Mouse (Mus musculus) hindbrain, embryonic 14.5 days (tissue): ENCODE measurements at regions not wholly inside any gene's neighbourhood (a gene's known extent, or its start where the extent isn't known, plus 50 kb on each side); places are given as distances from the start of the nearest gene placed in this dataset.

Source experiments
- ATAC-seq: fragments of 200-750 bp; cut with Nextera tagmentation; 2 replicates; pipeline ENCODE4 v1.8.0; 2017; ENCODE audit warnings: moderate number of reproducible peaks, mild to moderate bottlenecking, moderate TSS enrichment, moderate library complexity; ENCODE audit not compliant: low FRiP score
- DNase-seq: peaks from one replicate; pipeline ENCODE4 v3.0.0-alpha.2; 2015; ENCODE audit warnings: low spot score
- H3K27ac ChIP-seq: fragments of 300-500 bp; sonication (generic); 2 replicates; pipeline ENCODE4 v1.5.1; 2014; ENCODE audit warnings: mild to moderate bottlenecking, moderate library complexity
- H3K27me3 ChIP-seq: fragments of 300-500 bp; sonication (generic); 2 replicates; pipeline ENCODE4 v1.6.1; 2014; ENCODE audit warnings: mild to moderate bottlenecking, low read length, mixed read lengths; ENCODE audit not compliant: control insufficient read depth, insufficient read depth
- H3K36me3 ChIP-seq: fragments of 300-500 bp; sonication (generic); replicated peaks from 2 replicates; pipeline ENCODE4 v1.6.1; 2014; ENCODE audit not compliant: control insufficient read depth, insufficient read depth
- H3K4me1 ChIP-seq: fragments of 300-500 bp; sonication (generic); replicated peaks from 2 replicates; pipeline ENCODE4 v1.6.1; 2014; ENCODE audit warnings: antibody characterized with exemption, low read length, mixed read lengths; ENCODE audit not compliant: control insufficient read depth, insufficient read depth
- H3K4me2 ChIP-seq: fragments of 300-500 bp; sonication (generic); replicated peaks from 2 replicates; pipeline ENCODE4 v1.6.1; 2014; ENCODE audit warnings: mild to moderate bottlenecking, moderate library complexity
- H3K4me3 ChIP-seq: fragments of 300-500 bp; sonication (generic); replicated peaks from 2 replicates; pipeline ENCODE4 v1.5.1; 2014; ENCODE audit warnings: mild to moderate bottlenecking, low read length
- H3K9ac ChIP-seq: fragments of 300-500 bp; sonication (generic); 2 replicates; pipeline ENCODE4 v1.6.1; 2014
- H3K9me3 ChIP-seq: fragments of 300-500 bp; sonication (generic); 2 replicates; pipeline ENCODE4 v1.6.1; 2016; ENCODE audit warnings: low read length; ENCODE audit not compliant: control insufficient read depth
- WGBS: fragments of 180-500 bp; shearing (Covaris S2); extraction: QIAGEN DNeasy Blood & Tissue Kit; methylation state at CpG from one replicate; pipeline ENCODE4 v1.1.7; 2014; 5-methylcytosine and 5-hydroxymethylcytosine counted together

DNA sequence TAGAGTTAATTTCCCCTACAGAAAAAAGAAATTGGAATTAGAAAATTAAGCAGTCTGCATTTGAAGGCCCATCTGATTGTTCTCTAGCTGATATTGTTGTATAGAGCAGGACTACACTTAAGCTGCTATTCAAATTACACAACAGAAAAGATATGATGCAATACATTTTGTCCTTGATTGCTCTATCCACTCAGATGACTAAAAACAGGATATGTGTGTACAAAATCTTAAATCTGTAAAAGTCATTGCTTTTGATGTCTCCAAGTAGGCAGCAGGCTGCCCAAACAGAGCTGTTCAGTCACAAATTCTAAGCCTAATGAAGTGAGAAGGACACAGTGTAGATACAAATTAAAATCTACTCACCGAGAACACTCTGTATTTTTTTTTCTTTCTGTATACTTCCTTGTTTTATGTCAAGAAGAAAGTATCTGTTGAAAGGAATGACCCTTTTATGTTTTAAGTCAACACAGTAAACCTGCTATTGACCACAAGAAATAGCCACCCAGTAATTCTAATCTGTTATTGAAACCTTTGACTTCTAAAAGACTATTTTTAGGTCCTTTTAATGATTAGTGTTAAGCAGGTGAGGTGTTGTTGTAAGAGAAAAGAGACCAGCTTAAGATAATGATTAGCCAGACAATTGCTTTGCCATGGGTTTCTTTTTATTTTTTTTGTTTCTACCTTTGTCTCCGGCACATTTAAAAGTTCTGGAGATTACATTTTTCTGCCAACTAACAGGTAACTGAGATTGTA lies 315.0 kb upstream of the Cited2 start:
- H3K9ac ChIP-seq, result no peak overlapping the region
- H3K36me3 ChIP-seq, result no peaks in the 10 kb centered on the region
- no peak overlapping the region for H3K27ac ChIP-seq
- H3K9me3 ChIP-seq, result no peaks in the 10 kb centered on the region
- no peaks in the 10 kb centered on the region for H3K27me3 ChIP-seq
- no peak overlapping the region for H3K4me3 ChIP-seq
- DNase-seq, result no peak
- 73% methylated on average over 2 of the region's 2 CpGs for WGBS
- H3K4me1 ChIP-seq, result no peaks in the 10 kb centered on the region
- ATAC-seq, result no peak
- no peak overlapping the region for H3K4me2 ChIP-seq

DNA sequence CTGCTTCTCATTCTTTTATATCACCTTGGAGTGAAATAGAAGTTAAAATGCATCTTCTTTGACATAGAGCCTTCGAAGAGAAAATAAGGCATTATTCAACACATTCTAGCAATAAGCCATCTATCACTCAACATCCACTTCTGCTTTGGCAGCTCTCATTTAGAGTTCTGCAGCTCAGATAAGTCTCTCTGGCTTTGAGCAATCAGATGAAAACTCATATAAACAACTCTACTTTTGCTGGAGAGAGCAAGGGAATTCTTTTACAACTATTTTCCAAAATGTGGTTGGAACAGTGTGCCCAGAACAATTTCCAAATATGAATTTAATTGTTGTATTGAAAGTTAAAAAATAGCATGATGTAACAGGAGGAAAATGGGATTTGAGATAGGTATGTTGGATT lies 314.2 kb upstream of the Cited2 start:
- DNase-seq, result no peak
- no peaks in the 10 kb centered on the region for H3K9me3 ChIP-seq
- no peaks in the 10 kb centered on the region for H3K27me3 ChIP-seq
- no peak overlapping the region for H3K27ac ChIP-seq
- no peaks in the 10 kb centered on the region for H3K36me3 ChIP-seq
- no peak overlapping the region for H3K4me2 ChIP-seq
- no peak for ATAC-seq
- WGBS, result 93% methylated on average over 1 of the region's 1 CpGs
- H3K4me1 ChIP-seq, result no peaks in the 10 kb centered on the region
- no peak overlapping the region for H3K4me3 ChIP-seq
- no peak overlapping the region for H3K9ac ChIP-seq

DNA sequence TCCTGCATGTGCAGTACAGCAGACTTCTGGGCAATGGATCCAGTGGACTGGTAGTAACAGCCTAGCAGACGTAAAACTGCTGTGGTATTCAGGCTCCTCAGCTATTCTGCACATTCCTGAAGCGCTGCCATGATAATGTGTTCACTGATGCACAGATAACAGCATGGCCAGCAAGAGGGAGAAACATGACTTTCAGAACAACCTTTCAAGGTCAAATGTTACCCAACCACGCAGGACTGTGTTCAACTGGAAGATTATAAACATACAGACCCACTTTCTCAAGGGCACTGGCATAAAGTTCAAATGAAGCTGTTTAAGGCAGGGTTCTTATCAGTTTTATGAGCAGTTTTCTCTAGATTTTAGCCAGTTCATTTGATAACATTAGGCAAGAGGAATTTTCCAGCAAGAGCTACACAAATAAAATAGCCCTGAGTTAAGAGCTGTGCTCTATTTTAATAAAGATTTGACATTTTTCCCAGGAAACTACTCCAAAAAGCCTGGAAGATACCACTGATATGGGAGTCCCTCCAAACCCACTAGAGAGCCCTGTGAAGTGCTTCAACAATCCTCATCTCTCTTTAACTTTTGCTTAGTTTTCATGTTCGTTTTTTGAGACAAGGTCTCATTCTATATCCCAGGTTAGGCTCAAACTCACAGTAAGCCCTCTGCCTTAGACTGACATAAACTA lies 311.6 kb upstream of the Cited2 start:
- no peak for DNase-seq
- 36% methylated on average over 4 of the region's 4 CpGs for WGBS

DNA sequence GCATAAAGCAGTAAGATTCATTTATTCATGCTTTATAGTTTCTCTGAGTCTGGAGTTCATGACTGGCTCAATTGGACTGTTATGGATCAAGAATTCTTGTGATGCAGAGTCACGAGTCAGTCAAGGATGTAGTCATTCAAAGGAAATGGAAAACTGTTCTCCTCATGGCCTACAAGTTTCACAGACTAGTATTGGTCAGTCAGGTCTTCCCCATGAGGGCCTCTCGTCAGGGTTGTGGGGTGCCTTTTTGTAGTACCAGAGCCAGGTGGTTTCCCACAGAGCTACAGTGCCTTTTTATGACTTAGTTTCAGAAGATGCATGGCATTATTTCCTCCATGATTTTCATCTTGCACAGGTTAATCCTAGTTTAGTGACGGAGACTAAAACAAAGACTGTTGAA lies 307.9 kb upstream of the Cited2 start:
- Histone ChIP-seq H3K9ac (no peak overlapping the region), H3K4me2 (no peak overlapping the region), H3K4me3 (no peak overlapping the region), H3K4me1 (no peaks in the 10 kb centered on the region), H3K36me3 (no peaks in the 10 kb centered on the region), H3K27ac (no peak overlapping the region), H3K9me3 (no peaks in the 10 kb centered on the region), H3K27me3 (no peaks in the 10 kb centered on the region)
- WGBS, result 93% methylated on average over 3 of the region's 3 CpGs
- no peak for ATAC-seq
- no peak for DNase-seq

More for the DNA sequence above, 311.6 kb upstream of the Cited2 start:
- Histone ChIP-seq H3K9ac (no peak overlapping the region), H3K4me1 (no peaks in the 10 kb centered on the region), H3K9me3 (no peaks in the 10 kb centered on the region), H3K36me3 (no peaks in the 10 kb centered on the region), H3K4me2 (no peak overlapping the region), H3K27me3 (no peaks in the 10 kb centered on the region), H3K27ac (no peak overlapping the region), H3K4me3 (no peak overlapping the region)
- ATAC-seq, result no peak

DNA sequence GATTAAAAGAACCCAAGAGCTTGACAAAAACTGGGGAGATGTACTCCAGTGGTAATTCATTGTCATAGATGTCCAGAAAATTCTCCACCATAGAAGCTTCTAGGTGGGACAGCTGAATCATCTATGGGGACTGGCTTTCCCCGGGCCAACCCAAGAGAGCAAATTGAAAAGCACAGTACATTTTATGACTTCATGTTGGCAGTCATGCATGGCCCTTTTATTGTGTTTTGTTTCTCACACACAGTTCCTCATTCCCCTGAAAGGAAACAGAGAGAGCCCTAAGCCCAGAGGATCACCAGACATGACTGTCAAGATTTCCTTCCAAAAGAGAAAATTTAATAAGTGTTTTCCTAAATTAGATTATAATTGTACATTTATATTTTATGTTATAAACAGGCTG lies 306.9 kb upstream of the Cited2 start:
- 89% methylated on average over 1 of the region's 1 CpGs for WGBS
- Histone ChIP-seq H3K9ac (no peak overlapping the region), H3K27ac (no peak overlapping the region), H3K4me1 (no peaks in the 10 kb centered on the region), H3K4me3 (no peak overlapping the region), H3K9me3 (no peaks in the 10 kb centered on the region), H3K36me3 (no peaks in the 10 kb centered on the region), H3K4me2 (no peak overlapping the region), H3K27me3 (no peaks in the 10 kb centered on the region)
- DNase-seq (no peak), ATAC-seq (no peak)

DNA sequence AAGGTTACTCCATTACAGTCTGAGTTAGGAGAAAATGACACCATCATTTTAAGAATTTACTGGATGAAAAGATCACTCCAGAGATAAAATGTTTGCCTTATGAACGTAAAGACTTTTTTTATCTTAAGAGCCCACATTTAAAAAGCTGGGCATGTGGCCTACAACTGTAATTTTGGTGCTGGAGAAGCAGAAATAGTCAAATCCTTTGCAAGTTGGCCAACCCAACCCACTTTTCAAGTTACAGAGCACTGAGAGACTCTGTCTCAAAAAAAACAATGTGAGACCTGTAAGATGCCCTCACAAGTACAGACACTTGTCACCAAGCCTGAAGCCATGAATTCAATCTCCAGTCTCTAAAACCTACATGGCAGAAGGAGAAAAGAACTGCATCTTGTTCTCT lies 305.6 kb upstream of the Cited2 start:
- H3K4me2 ChIP-seq, result no peak overlapping the region
- no peaks in the 10 kb centered on the region for H3K4me1 ChIP-seq
- WGBS, result 94% methylated on average over 1 of the region's 1 CpGs
- ATAC-seq (no peak), DNase-seq (no peak)
- H3K9me3 ChIP-seq, result no peaks in the 10 kb centered on the region
- no peak overlapping the region for H3K9ac ChIP-seq
- H3K27ac ChIP-seq, result no peak overlapping the region
- no peaks in the 10 kb centered on the region for H3K27me3 ChIP-seq
- H3K4me3 ChIP-seq, result no peak overlapping the region
- no peaks in the 10 kb centered on the region for H3K36me3 ChIP-seq

DNA sequence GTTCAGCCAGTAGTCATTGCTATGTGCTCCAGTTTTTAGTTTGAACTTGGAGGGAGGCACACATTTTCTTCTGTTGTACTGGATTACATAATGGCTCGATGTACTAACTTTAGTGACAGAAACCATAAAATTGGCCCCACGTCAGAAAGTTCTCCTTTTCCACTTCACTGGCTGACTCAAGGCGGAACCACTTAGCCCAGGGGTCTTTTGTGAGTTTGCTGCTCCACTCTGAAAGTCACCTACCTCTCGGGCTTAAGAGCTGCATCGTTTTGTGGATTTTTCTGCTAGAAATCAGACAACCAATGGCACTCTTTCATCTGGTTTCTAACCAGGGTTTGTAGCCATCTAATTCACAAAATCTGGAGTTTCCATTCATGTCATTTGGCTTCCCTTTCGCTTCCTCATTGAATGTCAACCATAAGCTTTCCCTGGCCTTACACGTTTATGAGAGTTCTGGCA lies 304.8 kb upstream of the Cited2 start:
- ATAC-seq (no peak), DNase-seq (no peak)
- no peaks in the 10 kb centered on the region for H3K27me3 ChIP-seq
- no peaks in the 10 kb centered on the region for H3K4me1 ChIP-seq
- H3K9me3 ChIP-seq, result no peaks in the 10 kb centered on the region
- no peak overlapping the region for H3K4me3 ChIP-seq
- H3K27ac ChIP-seq, result no peak overlapping the region
- H3K36me3 ChIP-seq, result no peaks in the 10 kb centered on the region
- H3K9ac ChIP-seq, result no peak overlapping the region
- 70% methylated on average over 7 of the region's 7 CpGs for WGBS
- H3K4me2 ChIP-seq, result no peak overlapping the region

DNA sequence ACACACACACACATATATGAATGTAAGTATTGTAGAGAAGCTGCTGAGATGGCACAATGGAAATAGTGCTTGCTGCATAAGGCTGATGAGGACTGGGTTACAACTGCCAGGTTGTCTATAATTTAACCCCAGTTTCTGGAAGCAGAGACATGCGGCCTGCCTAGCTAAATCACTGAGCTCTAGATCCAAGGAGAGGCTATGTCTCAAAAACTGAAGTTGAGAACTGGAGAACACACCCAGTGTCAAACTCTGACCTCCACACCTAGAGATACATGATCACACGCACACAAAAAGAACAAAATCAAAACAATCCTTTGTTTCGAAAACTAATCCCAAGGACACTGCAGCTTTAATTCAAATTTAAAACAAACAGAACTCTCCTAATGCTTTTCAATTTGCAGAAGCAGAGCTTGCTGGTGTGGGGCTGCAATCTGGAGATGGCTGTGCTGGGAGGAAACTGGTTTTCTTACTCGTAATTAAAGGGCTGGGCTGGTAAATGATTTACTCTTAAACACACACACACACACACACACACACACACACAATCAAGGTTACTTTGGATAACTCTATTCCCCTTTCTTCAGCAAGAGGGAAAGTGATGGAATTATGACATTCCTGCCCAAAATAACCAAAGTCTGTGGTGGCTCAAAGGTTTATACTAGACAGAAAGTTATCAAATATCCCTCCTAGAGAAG lies 299.3 kb upstream of the Cited2 start:
- no peak overlapping the region for H3K4me3 ChIP-seq
- no peak overlapping the region for H3K9ac ChIP-seq
- 61% methylated on average over 4 of the region's 4 CpGs for WGBS
- H3K27ac ChIP-seq, result no peak overlapping the region
- ATAC-seq, result no peak
- no peaks in the 10 kb centered on the region for H3K27me3 ChIP-seq
- no peak overlapping the region for H3K4me2 ChIP-seq
- H3K4me1 ChIP-seq, result no peaks in the 10 kb centered on the region
- H3K36me3 ChIP-seq, result no peaks in the 10 kb centered on the region
- no peaks in the 10 kb centered on the region for H3K9me3 ChIP-seq
- no peak for DNase-seq

DNA sequence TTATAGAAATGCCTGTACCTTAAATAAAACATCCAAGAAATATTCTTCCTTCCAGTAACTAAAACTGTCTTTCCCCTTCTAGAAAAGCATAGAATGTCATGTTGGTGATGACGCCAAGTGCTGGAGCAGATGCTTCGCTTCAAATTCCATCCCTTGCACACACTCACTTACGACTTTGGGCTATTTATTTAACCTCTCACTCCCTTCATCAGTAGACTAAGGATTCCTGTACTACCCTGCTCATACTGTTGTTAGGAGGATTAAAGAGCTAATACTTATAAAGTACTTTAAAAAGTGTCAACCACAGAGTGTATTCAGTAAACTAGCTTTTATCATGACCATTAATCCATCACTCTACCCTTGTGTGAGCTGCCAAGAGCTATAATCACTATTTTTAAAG lies 296.8 kb upstream of the Cited2 start:
- Histone ChIP-seq H3K9ac (no peak overlapping the region), H3K27ac (no peak overlapping the region), H3K4me3 (no peak overlapping the region), H3K4me2 (no peak overlapping the region), H3K36me3 (no peaks in the 10 kb centered on the region), H3K4me1 (no peaks in the 10 kb centered on the region), H3K9me3 (no peaks in the 10 kb centered on the region), H3K27me3 (no peaks in the 10 kb centered on the region)
- 87% methylated on average over 3 of the region's 3 CpGs for WGBS
- DNase-seq, result no peak
- ATAC-seq, result no peak
